Mouse (Mus musculus) neural tube, embryonic 11.5 days (tissue): ENCODE data around the gene Dph5. TPM values are rescaled to one million over a fixed set of nuclear protein-coding genes. Genes with fewer than 3 reads are reported as not detected.

Experiments
- ATAC-seq: fragments of 200-750 bp; cut with Nextera tagmentation; 2 replicates; pipeline ENCODE4 v1.8.0; 2017; ENCODE audit warnings: moderate number of reproducible peaks, mild to moderate bottlenecking, moderate TSS enrichment, moderate library complexity; ENCODE audit not compliant: insufficient read depth, low FRiP score, low TSS enrichment
- DNase-seq: peaks from one replicate; pipeline ENCODE4 v3.0.0-alpha.2; 2015; ENCODE audit warnings: low spot score
- H3K27ac ChIP-seq: fragments of 300-500 bp; sonication (generic); 2 replicates; pipeline ENCODE4 v1.5.1; 2014; ENCODE audit warnings: low read depth, mild to moderate bottlenecking, low read length
- H3K27me3 ChIP-seq: fragments of 300-500 bp; sonication (generic); 2 replicates; pipeline ENCODE4 v1.6.1; 2014; ENCODE audit warnings: mild to moderate bottlenecking, low read length, mixed read lengths; ENCODE audit not compliant: control insufficient read depth, insufficient read depth
- H3K36me3 ChIP-seq: fragments of 300-500 bp; sonication (generic); 2 replicates; pipeline ENCODE4 v1.6.1; 2014; ENCODE audit warnings: mild to moderate bottlenecking, low read length, moderate library complexity, mixed read lengths; ENCODE audit not compliant: control insufficient read depth, insufficient read depth
- H3K4me1 ChIP-seq: fragments of 300-500 bp; sonication (generic); 2 replicates; pipeline ENCODE4 v1.6.1; 2014; ENCODE audit warnings: low read length, mixed read lengths; ENCODE audit not compliant: control insufficient read depth, insufficient read depth
- H3K4me2 ChIP-seq: fragments of 300-500 bp; sonication (generic); 2 replicates; pipeline ENCODE4 v1.6.1; 2014; ENCODE audit warnings: low read depth, mild to moderate bottlenecking, moderate library complexity
- H3K4me3 ChIP-seq: fragments of 300-500 bp; sonication (generic); 2 replicates; pipeline ENCODE4 v1.5.1; 2014; ENCODE audit warnings: low read depth, low read length
- H3K9ac ChIP-seq: fragments of 300-500 bp; sonication (generic); 2 replicates; pipeline ENCODE4 v1.6.1; 2014; ENCODE audit warnings: mild to moderate bottlenecking, low read length
- H3K9me3 ChIP-seq: fragments of 300-500 bp; sonication (generic); 2 replicates; pipeline ENCODE4 v1.6.1; 2016; ENCODE audit warnings: low read length; ENCODE audit not compliant: control insufficient read depth
- WGBS: fragments of 180-500 bp; shearing (Covaris S2); extraction: QIAGEN DNeasy Blood & Tissue Kit; methylation state at CpG from one replicate; pipeline ENCODE4 v1.1.7; 2014; 5-methylcytosine and 5-hydroxymethylcytosine counted together
- polyA plus RNA-seq: library from polyadenylated mRNA; unstranded; fragments of >200 nt; fragmentation: Nextera tagmentation; extraction: Ambion mirVana; gene quantifications from 2 replicates; pipeline ENCODE4 v1.2.1, GENCODE M21; 2014

Gene Dph5
- polyA plus RNA-seq, 1 experiment from 2014 or later = 31.1 TPM

GRCm38 (mm10) chr3:115875551-115875950 is 12.1 kb upstream of the Dph5 start:
- H3K9ac ChIP-seq = no peak overlapping the region
- no peak for ATAC-seq
- H3K36me3 ChIP-seq = no peaks in the 10 kb centered on the region
- H3K4me1 ChIP-seq = no peaks in the 10 kb centered on the region
- no peak for DNase-seq
- no peak overlapping the region; the same call in 1 of the 2 replicates for H3K4me2 ChIP-seq
- no peaks in the 10 kb centered on the region for H3K27me3 ChIP-seq
- no peak overlapping the region for H3K4me3 ChIP-seq
- H3K27ac ChIP-seq = no peak overlapping the region
- WGBS = 37% methylated on average over 6 of the region's 6 CpGs
- 0 out of 2 replicates have a peak, but pooled peaks cover 2% of the 10 kb centered on the region for H3K9me3 ChIP-seq

GRCm38 (mm10) chr3:115877133-115877532 is 10.5 kb upstream of the Dph5 start:
- no peak overlapping the region for H3K4me3 ChIP-seq
- H3K27me3 ChIP-seq = no peaks in the 10 kb centered on the region
- no peak overlapping the region for H3K27ac ChIP-seq
- 80% methylated on average over 1 of the region's 1 CpGs for WGBS
- DNase-seq = no peak
- H3K4me2 ChIP-seq = no peak overlapping the region
- no peak for ATAC-seq
- H3K9ac ChIP-seq = no peak overlapping the region
- no peaks in the 10 kb centered on the region for H3K9me3 ChIP-seq
- no peaks in the 10 kb centered on the region for H3K36me3 ChIP-seq
- H3K4me1 ChIP-seq = no peaks in the 10 kb centered on the region

- Histone ChIP-seq H3K9me3 (no peaks in the 10 kb centered on the region), H3K36me3 (no peaks in the 10 kb centered on the region), H3K4me1 (0 out of 2 replicates have a peak, but pooled peaks cover 3% of the 10 kb centered on the region), H3K27me3 (no peaks in the 10 kb centered on the region), H3K27ac (no peak overlapping the region), H3K4me3 (no peak overlapping the region), H3K4me2 (no peak overlapping the region), H3K9ac (no peak overlapping the region)
- DNase-seq = no peak
- no peak for ATAC-seq
- WGBS = 85% methylated on average over 1 of the region's 1 CpGs
These were observed 3.6 kb upstream of the Dph5 start for GRCm38 (mm10) chr3:115884086-115884485.

- DNase-seq = no peak
- H3K9ac ChIP-seq = peak overlapping the region; percentile 61
- peak; percentile 51 for ATAC-seq
- H3K9me3 ChIP-seq = no peaks in the 10 kb centered on the region
- no peaks in the 10 kb centered on the region for H3K36me3 ChIP-seq
- 6% methylated on average over 21 of the region's 21 CpGs for WGBS
- no peaks in the 10 kb centered on the region for H3K27me3 ChIP-seq
- 0 out of 2 replicates have a peak overlapping the region, but pooled peaks have one; percentile 35 for H3K27ac ChIP-seq
- H3K4me1 ChIP-seq = 0 out of 2 replicates have a peak, but pooled peaks cover 3% of the 10 kb centered on the region
- H3K4me3 ChIP-seq = peak overlapping the region; percentile 80
- H3K4me2 ChIP-seq = peak overlapping the region; percentile 83
These were observed 871 bp downstream of the Dph5 start for GRCm38 (mm10) chr3:115888310-115889106.

GRCm38 (mm10) chr3:115892341-115892740 is 4.7 kb downstream of the Dph5 start:
- Histone ChIP-seq H3K27ac (no peak overlapping the region), H3K36me3 (no peaks in the 10 kb centered on the region), H3K4me1 (0 out of 2 replicates have a peak, but pooled peaks cover 3% of the 10 kb centered on the region), H3K9me3 (no peaks in the 10 kb centered on the region), H3K4me2 (no peak overlapping the region), H3K27me3 (no peaks in the 10 kb centered on the region), H3K4me3 (no peak overlapping the region), H3K9ac (no peak overlapping the region)
- ATAC-seq = no peak
- WGBS = 86% methylated on average over 4 of the region's 4 CpGs
- DNase-seq = no peak

- Histone ChIP-seq H3K36me3 (no peaks in the 10 kb centered on the region), H3K27ac (no peak overlapping the region), H3K9ac (no peak overlapping the region), H3K4me3 (no peak overlapping the region), H3K27me3 (no peaks in the 10 kb centered on the region), H3K4me1 (0 out of 2 replicates have a peak, but pooled peaks cover 3% of the 10 kb centered on the region), H3K9me3 (no peaks in the 10 kb centered on the region), H3K4me2 (no peak overlapping the region)
- ATAC-seq (peak; percentile 48; the same call in 1 of the 2 replicates), DNase-seq (no peak)
- 64% methylated on average over 2 of the region's 2 CpGs for WGBS
These were observed 5.5 kb downstream of the Dph5 start for GRCm38 (mm10) chr3:115893166-115893565.

GRCm38 (mm10) chr3:115898354-115898948 is 10.8 kb downstream of the Dph5 start:
- H3K4me1 ChIP-seq = no peaks in the 10 kb centered on the region
- no peak for ATAC-seq

GRCm38 (mm10) chr3:115902301-115902956 is 14.8 kb downstream of the Dph5 start:
- no peaks in the 10 kb centered on the region for H3K9me3 ChIP-seq
- no peaks in the 10 kb centered on the region for H3K27me3 ChIP-seq
- H3K9ac ChIP-seq = no peak overlapping the region
- WGBS = 85% methylated on average over 9 of the region's 9 CpGs
- ATAC-seq (no peak), DNase-seq (no peak)
- no peak overlapping the region for H3K27ac ChIP-seq
- H3K4me1 ChIP-seq = no peaks in the 10 kb centered on the region
- no peak overlapping the region for H3K4me2 ChIP-seq
- H3K36me3 ChIP-seq = no peaks in the 10 kb centered on the region
- H3K4me3 ChIP-seq = no peak overlapping the region

More at GRCm38 (mm10) chr3:115898354-115898948, 10.8 kb downstream of the Dph5 start:
- no peak overlapping the region for H3K4me3 ChIP-seq
- no peak for DNase-seq
- no peaks in the 10 kb centered on the region for H3K9me3 ChIP-seq
- H3K4me2 ChIP-seq = no peak overlapping the region
- H3K36me3 ChIP-seq = no peaks in the 10 kb centered on the region
- H3K27me3 ChIP-seq = no peaks in the 10 kb centered on the region
- WGBS = 87% methylated on average over 3 of the region's 3 CpGs
- no peak overlapping the region for H3K9ac ChIP-seq
- H3K27ac ChIP-seq = no peak overlapping the region
